Mouse (Mus musculus) CH12.LX (cell line): ENCODE measurements around the gene Cnpy2. TPM values are rescaled to one million over a fixed set of nuclear protein-coding genes. Genes with fewer than 3 reads are reported as not detected.

ENCODE experiments used
- DNase-seq: peaks from one replicate; pipeline ENCODE4 v3.0.0-alpha.2; 2013; ENCODE audit errors: extremely low read depth
- H3K27ac ChIP-seq: 2 replicates; pipeline ENCODE4 v1.5.1; 2012; ENCODE audit warnings: low read depth, mild to moderate bottlenecking, control low read depth, moderate library complexity; ENCODE audit not compliant: insufficient read depth
- H3K27me3 ChIP-seq: replicated peaks from 2 replicates; pipeline ENCODE3; 2012; ENCODE audit warnings: inconsistent platforms
- H3K36me3 ChIP-seq, 2 experiments: replicated peaks in 1 of 2; 2 replicates each; pipeline versions ENCODE3 to v1.6.1; 2012; ENCODE audit warnings: inconsistent platforms in 1 of 2, low read length in 1 of 2, mild to moderate bottlenecking in 1 of 2, mixed read lengths in 1 of 2, moderate library complexity in 1 of 2; ENCODE audit not compliant: control insufficient read depth in 1 of 2, insufficient read depth in 1 of 2
- H3K4me1 ChIP-seq, 2 experiments: 2 replicates each; pipeline ENCODE4 v1.6.1; 2012; ENCODE audit warnings: inconsistent platforms in 1 of 2, moderate library complexity in 1 of 2; ENCODE audit not compliant: insufficient read depth in 2 of 2, control insufficient read depth in 1 of 2
- H3K4me2 ChIP-seq: 2 replicates; pipeline ENCODE4 v1.6.1; 2012; ENCODE audit warnings: low read depth, mild to moderate bottlenecking, control low read depth; ENCODE audit not compliant: poor library complexity, insufficient read depth, severe bottlenecking
- H3K4me3 ChIP-seq, 3 experiments: fragments of 150-350 bp in 1 of 3; sonication (generic) in 1 of 3; replicated peaks in 1 of 3; 2 replicates each; pipeline versions ENCODE3 to v1.5.1; 2011 to 2012; ENCODE audit warnings: low read depth in 2 of 3, low read length in 2 of 3, mild to moderate bottlenecking in 2 of 3, moderate library complexity in 2 of 3, control low read depth in 1 of 3, improper control_type of control experiment in 1 of 3, inconsistent platforms in 1 of 3, mixed read lengths in 1 of 3; ENCODE audit not compliant: poor library complexity in 1 of 3
- H3K79me2 ChIP-seq: replicated peaks from 2 replicates; pipeline ENCODE4 v1.6.1; 2012; ENCODE audit warnings: mild to moderate bottlenecking, moderate library complexity; ENCODE audit not compliant: control insufficient read depth, poor library complexity, insufficient read depth, severe bottlenecking; ENCODE audit errors: extremely low read depth
- H3K9ac ChIP-seq: 2 replicates; pipeline ENCODE4 v1.6.1; 2012; ENCODE audit warnings: low read depth, mild to moderate bottlenecking, control low read depth, moderate library complexity; ENCODE audit not compliant: insufficient read depth
- H3K9me3 ChIP-seq: replicated peaks from 2 replicates; pipeline ENCODE3; 2012; ENCODE audit warnings: low read length, inconsistent platforms, mixed read lengths
- BHLHE40 ChIP-seq: IDR thresholded peaks from 2 replicates; pipeline ENCODE4 v1.6.1; 2011; ENCODE audit warnings: mild to moderate bottlenecking, low read depth, low read length, improper control_type of control experiment
- CHD1 ChIP-seq: IDR thresholded peaks from 2 replicates; pipeline ENCODE4 v1.6.1; 2012; ENCODE audit warnings: low read depth, low read length, improper control_type of control experiment, inconsistent platforms
- CHD2 ChIP-seq: IDR thresholded peaks from 2 replicates; pipeline ENCODE4 v1.6.1; 2011; ENCODE audit warnings: low read length, improper control_type of control experiment
- CTCF ChIP-seq, 2 experiments: IDR thresholded peaks in 1 of 2; conservative IDR thresholded peaks in 1 of 2; 2 replicates each; pipeline ENCODE4 v1.5.1; 2011 to 2012; ENCODE audit warnings: low read depth in 2 of 2, low read length in 2 of 2, improper control_type of control experiment in 1 of 2, inconsistent platforms in 1 of 2, mild to moderate bottlenecking in 1 of 2, moderate library complexity in 1 of 2
- ELF1 ChIP-seq: IDR thresholded peaks from 2 replicates; pipeline ENCODE4 v1.6.1; 2014; ENCODE audit warnings: low read depth, mild to moderate bottlenecking, inconsistent platforms, low read length, improper control_type of control experiment
- ETS1 ChIP-seq: conservative IDR thresholded peaks from 2 replicates; pipeline ENCODE4 v1.6.1; 2012; ENCODE audit warnings: low read depth, mild to moderate bottlenecking, inconsistent platforms, low read length, improper control_type of control experiment, moderate library complexity
- HCFC1 ChIP-seq: IDR thresholded peaks from 2 replicates; pipeline ENCODE4 v1.6.1; 2012; ENCODE audit warnings: low read depth, mild to moderate bottlenecking, inconsistent platforms, low read length, improper control_type of control experiment
- JUND ChIP-seq: conservative IDR thresholded peaks from 2 replicates; pipeline ENCODE4 v1.6.1; 2011; ENCODE audit warnings: low read depth, low read length, improper control_type of control experiment
- MAX ChIP-seq: IDR thresholded peaks from 2 replicates; pipeline ENCODE4 v1.6.1; 2011; ENCODE audit warnings: low read length, improper control_type of control experiment
- MAZ ChIP-seq: IDR thresholded peaks from 2 replicates; pipeline ENCODE4 v1.6.1; 2012; ENCODE audit warnings: low read depth, mild to moderate bottlenecking, inconsistent platforms, low read length, improper control_type of control experiment, moderate library complexity
- MEF2A ChIP-seq: IDR thresholded peaks from 2 replicates; pipeline ENCODE4 v1.6.1; 2014; ENCODE audit warnings: low read depth, mild to moderate bottlenecking, inconsistent platforms, low read length, improper control_type of control experiment, borderline replicate concordance
- MYC ChIP-seq: IDR thresholded peaks from 2 replicates; pipeline ENCODE4 v1.6.1; 2011; ENCODE audit warnings: low read depth, mild to moderate bottlenecking, improper control_type of control experiment, low read length
- POLR2A ChIP-seq: IDR thresholded peaks from 2 replicates; pipeline ENCODE4 v1.6.1; 2011; ENCODE audit warnings: low read depth, mild to moderate bottlenecking, improper control_type of control experiment, low read length
- RAD21 ChIP-seq: IDR thresholded peaks from 2 replicates; pipeline ENCODE4 v1.6.1; 2011; ENCODE audit warnings: low read depth, mild to moderate bottlenecking, low read length, improper control_type of control experiment, moderate library complexity
- RCOR1 ChIP-seq: conservative IDR thresholded peaks from 2 replicates; pipeline ENCODE4 v1.6.1; 2012; ENCODE audit warnings: low read depth, mild to moderate bottlenecking, inconsistent platforms, low read length, improper control_type of control experiment
- TBP ChIP-seq: conservative IDR thresholded peaks from 2 replicates; pipeline ENCODE4 v1.6.1; 2011; ENCODE audit warnings: low read depth, low read length, improper control_type of control experiment
- USF1 ChIP-seq: IDR thresholded peaks from 2 replicates; pipeline ENCODE4 v1.6.1; 2014; ENCODE audit warnings: low read depth, mild to moderate bottlenecking, inconsistent platforms, low read length, improper control_type of control experiment
- USF2 ChIP-seq: conservative IDR thresholded peaks from 2 replicates; pipeline ENCODE4 v1.6.1; 2011; ENCODE audit warnings: low read depth, low read length, improper control_type of control experiment
- ZC3H11A ChIP-seq: IDR thresholded peaks from 2 replicates; pipeline ENCODE4 v1.6.1; 2012; ENCODE audit warnings: low read depth, mild to moderate bottlenecking, inconsistent platforms, low read length, improper control_type of control experiment
- ZMIZ1 ChIP-seq: IDR thresholded peaks from 2 replicates; pipeline ENCODE4 v1.6.1; 2012; ENCODE audit warnings: low read depth, mild to moderate bottlenecking, inconsistent platforms, low read length, improper control_type of control experiment
- ZNF384 ChIP-seq: IDR thresholded peaks from 2 replicates; pipeline ENCODE4 v1.6.1; 2012; ENCODE audit warnings: low read depth, low read length, improper control_type of control experiment, inconsistent platforms
- dilution Hi-C: fragments of 300-500 bp; cut with MboI; formaldehyde crosslinking; loops from 2 replicates; pipeline ENCODE4 v1.14.3; 2020; ENCODE audit warnings: low sequenced_read_pairs; ENCODE audit not compliant: extremely low pct_unique_long_range_greater_than_20kb, extremely low pct_ligation_motif_present
- in situ Hi-C: fragments of 300-500 bp; cut with MboI; formaldehyde crosslinking; loops from 3 replicates; pipeline ENCODE4 v1.14.3; 2019; ENCODE audit warnings: low sequenced_read_pairs, low pct_ligation_motif_present, low pct_unique_long_range_greater_than_20kb, mixed read lengths
- polyA plus RNA-seq: library from polyadenylated mRNA; unstranded; fragments of >175 nt; gene quantifications from 2 replicates; pipeline ENCODE4 v1.2.1, GENCODE M21; 2012; ENCODE audit warnings: low read depth; ENCODE audit not compliant: insufficient read length
- total RNA-seq, 2 experiments: library from RNA; depleted of rRNA; stranded (reverse); fragments of 300-350 nt in 1 of 2; fragments of >200 nt in 1 of 2; gene quantifications; 2 replicates each; pipeline ENCODE4 v1.2.3; 2012 to 2014

Gene Cnpy2
- total and polyA plus RNA-seq, 3 experiments = 64.9 to 111 (median 98.9) TPM

DNA sequence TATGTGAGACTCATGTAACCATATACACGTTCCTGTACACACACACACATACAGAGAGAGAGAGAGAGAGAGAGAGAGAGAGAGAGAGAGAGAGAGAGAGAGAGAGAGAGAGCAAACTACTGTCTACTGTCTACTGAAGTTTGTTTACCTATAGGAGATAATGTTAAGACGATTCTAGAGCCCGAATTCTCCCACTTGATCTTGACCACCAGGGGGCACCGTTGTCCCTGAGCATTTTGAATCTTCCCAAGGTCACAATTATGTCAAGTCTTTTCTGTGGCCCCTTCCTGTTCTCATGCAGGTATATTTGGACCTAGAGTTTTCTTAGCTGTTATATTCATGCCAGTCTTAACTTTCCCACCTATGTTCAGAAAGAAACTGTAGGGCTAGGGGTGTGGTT, 13.3 kb downstream of the Cnpy2 start (continued):
- TF ChIP-seq ZC3H11A (peak; percentile 20; the same call in 1 of the 2 replicates), CHD2 (no peak), ELF1 (peak; percentile 55), TBP (0 out of 2 replicates have a peak, but pooled peaks have one; percentile 38), MAZ (0 out of 2 replicates have a peak, but pooled peaks have one; percentile 68), ZNF384 (peak; percentile 54), CTCF (conservative IDR thresholded peaks at IDR 0.05 in 1 of 2, IDR thresholded peaks at IDR 0.05 in 1 of 2; ENCODE audit: low read depth in 2 of 2, low read length in 2 of 2) (peak; percentile 86 to 92), MAX (peak; percentile 50; the same call in 1 of the 2 replicates), HCFC1 (peak; percentile 34; the same call in 1 of the 2 replicates)

DNA sequence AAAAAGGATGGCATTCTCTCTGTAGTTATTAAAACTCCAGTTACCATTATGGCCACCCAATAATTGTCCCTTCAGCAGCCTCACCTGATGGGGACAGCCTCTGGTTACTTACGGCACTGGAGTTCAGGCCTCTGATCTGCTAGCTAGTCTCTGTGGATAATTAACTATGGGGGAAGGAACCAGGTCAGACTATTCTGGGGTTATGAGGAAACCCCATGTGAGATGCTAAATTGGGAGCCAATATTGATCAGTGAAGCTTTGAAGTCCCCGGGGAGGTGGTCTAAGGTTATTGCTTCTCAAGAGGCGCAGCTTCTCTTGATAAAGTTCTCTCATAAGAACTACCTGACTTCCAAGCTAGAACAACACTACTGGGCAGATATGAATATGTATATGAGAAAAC, 13.9 kb downstream of the Cnpy2 start:
- no peak overlapping the region for H3K27ac ChIP-seq

DNA sequence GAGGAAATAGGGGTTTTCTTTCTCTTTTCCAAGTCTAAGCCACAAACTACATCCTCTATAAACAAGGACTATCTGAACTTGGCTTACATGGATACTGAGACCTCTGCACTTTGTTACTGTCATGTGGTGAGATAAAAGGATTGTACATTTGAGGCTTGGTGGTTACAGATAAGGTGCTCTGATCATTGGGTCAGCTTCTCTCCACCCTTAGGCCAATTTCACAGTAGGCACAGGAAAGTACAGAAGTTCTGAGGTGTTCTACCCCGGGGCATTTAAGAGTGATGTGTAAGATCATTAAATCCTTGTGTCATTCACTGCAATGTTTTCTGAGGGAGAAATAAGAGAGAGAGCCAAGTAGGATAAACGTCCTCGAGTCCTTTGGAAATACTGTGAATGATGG, 14.3 kb downstream of the Cnpy2 start:
- Histone ChIP-seq H3K36me3 (peaks cover 3 to 18% of the 10 kb centered on the region in 2 experiments), H3K27me3 (no peaks in the 10 kb centered on the region), H3K4me1 (peaks cover 10 to 37% of the 10 kb centered on the region in 2 experiments), H3K27ac (no peak overlapping the region), H3K4me2 (peak overlapping the region; percentile 82), H3K4me3 (peak overlapping the region; percentile 83 to 94 (median 94)), H3K9me3 (no peaks in the 10 kb centered on the region), H3K9ac (peak overlapping the region; percentile 86), H3K79me2 (peaks cover 37% of the 10 kb centered on the region)
- TF ChIP-seq BHLHE40 (no peak), RCOR1 (no peak), CTCF (conservative IDR thresholded peaks at IDR 0.05 in 1 of 2, IDR thresholded peaks at IDR 0.05 in 1 of 2; ENCODE audit: low read depth in 2 of 2, low read length in 2 of 2) (no peak), ZMIZ1 (no peak), MYC (no peak), RAD21 (no peak), ELF1 (no peak), HCFC1 (no peak), JUND (no peak), MEF2A (no peak), CHD1 (no peak), ZC3H11A (no peak), ETS1 (no peak), USF2 (no peak), POLR2A (no peak)
- dilution Hi-C loops (no loop called here), in situ Hi-C loops (no loop called here)
- no peak for DNase-seq

More for the DNA sequence above, 13.9 kb downstream of the Cnpy2 start:
- Histone ChIP-seq H3K4me3 (no peak overlapping the region), H3K4me1 (peaks cover 10 to 33% of the 10 kb centered on the region in 2 experiments), H3K36me3 (peaks cover 3 to 14% of the 10 kb centered on the region in 2 experiments), H3K4me2 (peak overlapping the region; percentile 48), H3K9me3 (no peaks in the 10 kb centered on the region), H3K79me2 (peaks cover 33% of the 10 kb centered on the region), H3K9ac (peak overlapping the region; percentile 86; the same call in 1 of the 2 replicates), H3K27me3 (no peaks in the 10 kb centered on the region)
- no peak for DNase-seq
- in situ Hi-C loops = no loop called here
- TF ChIP-seq MEF2A = peak; percentile 65
- TF ChIP-seq USF1 = no peak
- dilution Hi-C loops = no loop called here
